Mouse (Mus musculus): ENCODE results near the gene Arhgdia.

GRCm38 (mm10) chr11:120555260-120555659 is 26.2 kb downstream of the Arhgdia start:
- TF ChIP-seq CTCF (IDR thresholded peaks at IDR 0.05; ENCODE audit: low read depth), result no peak
- TF ChIP-seq EP300 (optimal IDR thresholded peaks at IDR 0.05), result no peak
